In genomic region chr14:47220231-47221025, GRCm38 (mm10) we compare ENCODE assay signal across 19 mouse cellular contexts.
"Had no signal": no experiment of that assay in that cellular context is flagged by ENCODE, and none has a peak within 500 bp of the region (broad histone marks: within the 10 kb centered on the region; RNA-seq: fewer than 3 reads in every experiment).

No protein-coding gene starts in this region.

- H3K27ac ChIP-seq: gastrocnemius, adult 2 months; hindbrain, embryonic 13.5 days; hindbrain, embryonic 15.5 days; hindbrain, postnatal 0 days; kidney, embryonic 15.5 days; kidney, postnatal 0 days; left cerebral cortex, adult 2 months; limb, embryonic 10.5 days; limb, embryonic 12.5 days had no signal

- H3K27me3 ChIP-seq: hindbrain, embryonic 13.5 days; hindbrain, embryonic 15.5 days; kidney, embryonic 15.5 days; limb, embryonic 12.5 days had no signal

- DNase-seq: gastrocnemius, adult 2 months; gastrocnemius, postnatal 10 days; gastrocnemius, postnatal 25 days; heart, adult 18-20 months; heart, postnatal 10 days; kidney, adult 11 months; kidney, adult 2 months; kidney, adult 9 months; kidney, postnatal 14 days; kidney, postnatal 36 days; liver had no signal

- H3K9me3 ChIP-seq: hindbrain, embryonic 13.5 days; hindbrain, embryonic 15.5 days; kidney, embryonic 15.5 days; limb, embryonic 10.5 days; limb, embryonic 12.5 days had no signal

- H3K36me3 ChIP-seq: hindbrain, embryonic 13.5 days; hindbrain, embryonic 15.5 days; kidney, embryonic 15.5 days; limb, embryonic 10.5 days; limb, embryonic 12.5 days had no signal

- H3K4me1 ChIP-seq: hindbrain, embryonic 13.5 days; hindbrain, embryonic 15.5 days; kidney, embryonic 15.5 days; limb, embryonic 10.5 days; limb, embryonic 12.5 days had no signal

- H3K4me3 ChIP-seq: gastrocnemius, adult 2 months; hindbrain, embryonic 13.5 days; hindbrain, embryonic 15.5 days; kidney, embryonic 15.5 days; left cerebral cortex, adult 2 months; limb, embryonic 10.5 days; limb, embryonic 12.5 days had no signal
